In the genomic region with DNA sequence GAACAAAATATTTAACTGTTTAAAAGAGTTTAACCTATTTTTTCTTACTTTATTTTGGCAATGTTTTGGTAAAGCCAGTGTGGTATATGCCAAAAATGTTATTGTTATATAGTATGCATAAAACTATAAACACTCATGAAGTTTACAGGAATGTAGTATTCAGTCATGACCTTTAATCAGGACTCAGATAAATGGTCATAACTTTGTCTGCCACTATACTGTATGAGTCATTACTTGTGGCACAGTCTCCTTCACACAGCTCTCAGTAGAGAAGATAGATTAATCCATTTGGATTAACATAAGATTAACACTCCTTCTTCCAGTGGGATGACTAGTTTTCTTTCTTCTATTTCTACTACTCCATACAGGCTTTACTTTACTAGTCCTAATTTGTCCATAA, we compare ENCODE assay signal across 28 mouse cellular contexts. TPM values are rescaled to one million over a fixed set of nuclear protein-coding genes. Genes with fewer than 3 reads are reported as not detected.
DNase-seq lines count a peak whose midpoint lies in the region; ATAC-seq lines count a peak whose summit lies in the region.
"Had no signal": no experiment of that assay in that cellular context is flagged by ENCODE, and none has a peak within 500 bp of the region (broad histone marks: within the 10 kb centered on the region; RNA-seq: fewer than 3 reads in every experiment).

No protein-coding gene starts in this region.

- no peak overlapping the region for H3K9ac ChIP-seq in forebrain, embryonic 11.5 days (ENCODE audit: low read length)
- H3K9ac ChIP-seq in forebrain, embryonic 14.5 days (ENCODE audit: low read length): no peak overlapping the region
- no peak overlapping the region for H3K9ac ChIP-seq in hindbrain, embryonic 11.5 days (ENCODE audit: low read depth, low read length)
- no peak overlapping the region for H3K9ac ChIP-seq in hindbrain, embryonic 12.5 days
- no peak overlapping the region for H3K9ac ChIP-seq in midbrain, embryonic 13.5 days (replicated peaks)
- H3K9ac ChIP-seq in midbrain, embryonic 16.5 days (ENCODE audit: low read depth, low read length): no peak overlapping the region
- H3K9ac ChIP-seq: embryonic facial prominence, embryonic 12.5 days; heart, embryonic 15.5 days; hindbrain, embryonic 13.5 days had no signal

- no peak overlapping the region for H3K4me2 ChIP-seq in forebrain, embryonic 11.5 days (ENCODE audit: low read depth, low read length, severe bottlenecking)
- no peak overlapping the region for H3K4me2 ChIP-seq in forebrain, embryonic 14.5 days (ENCODE audit: low read length)
- H3K4me2 ChIP-seq in hindbrain, embryonic 11.5 days (replicated peaks; ENCODE audit: low read depth, low read length): no peak overlapping the region
- H3K4me2 ChIP-seq in hindbrain, embryonic 12.5 days (replicated peaks): no peak overlapping the region
- no peak overlapping the region for H3K4me2 ChIP-seq in midbrain, embryonic 13.5 days (replicated peaks)
- H3K4me2 ChIP-seq in midbrain, embryonic 16.5 days (ENCODE audit: low read length): no peak overlapping the region
- H3K4me2 ChIP-seq: embryonic facial prominence, embryonic 12.5 days; heart, embryonic 11.5 days; heart, embryonic 15.5 days; hindbrain, embryonic 13.5 days had no signal

- no peaks in the 10 kb centered on the region for H3K4me1 ChIP-seq in forebrain, embryonic 11.5 days (replicated peaks; ENCODE audit: control insufficient read depth, insufficient read depth, low read length)
- no peaks in the 10 kb centered on the region for H3K4me1 ChIP-seq in forebrain, embryonic 14.5 days (ENCODE audit: control insufficient read depth, insufficient read depth, low read length)
- H3K4me1 ChIP-seq in hindbrain, embryonic 11.5 days (replicated peaks; ENCODE audit: control insufficient read depth, insufficient read depth, low read length): no peaks in the 10 kb centered on the region
- H3K4me1 ChIP-seq in hindbrain, embryonic 12.5 days: no peaks in the 10 kb centered on the region
- H3K4me1 ChIP-seq in midbrain, embryonic 13.5 days (replicated peaks): no peaks in the 10 kb centered on the region
- H3K4me1 ChIP-seq in midbrain, embryonic 16.5 days (ENCODE audit: control insufficient read depth, insufficient read depth, low read length): no peaks in the 10 kb centered on the region
- H3K4me1 ChIP-seq: embryonic facial prominence, embryonic 12.5 days; heart, embryonic 15.5 days; hindbrain, embryonic 13.5 days had no signal

- no peak for DNase-seq in forebrain, embryonic 11.5 days (ENCODE audit: low spot score)
- DNase-seq in forebrain, embryonic 14.5 days (ENCODE audit: low spot score): no peak
- DNase-seq in hindbrain, embryonic 11.5 days (ENCODE audit: low spot score): no peak
- DNase-seq: adrenal gland, postnatal 10 days; adrenal gland, postnatal 36 days; B cell, adult 2 months; cerebellum, adult 18-20 months; cerebellum, adult 9-10 months; cerebellum, postnatal 14 days; gastrocnemius, postnatal 10 days; gastrocnemius, postnatal 36 days; heart, postnatal 10 days; heart, postnatal 36 days had no signal

- H3K36me3 ChIP-seq in forebrain, embryonic 11.5 days (ENCODE audit: control insufficient read depth, insufficient read depth, low read length): no peaks in the 10 kb centered on the region
- H3K36me3 ChIP-seq in forebrain, embryonic 14.5 days (ENCODE audit: control insufficient read depth, insufficient read depth, low read length): no peaks in the 10 kb centered on the region
- no peaks in the 10 kb centered on the region for H3K36me3 ChIP-seq in hindbrain, embryonic 11.5 days (ENCODE audit: control insufficient read depth, insufficient read depth, low read length)
- no peaks in the 10 kb centered on the region for H3K36me3 ChIP-seq in hindbrain, embryonic 12.5 days
- no peaks in the 10 kb centered on the region for H3K36me3 ChIP-seq in midbrain, embryonic 13.5 days
- no peaks in the 10 kb centered on the region; the same call in 1 of the 2 replicates for H3K36me3 ChIP-seq in midbrain, embryonic 16.5 days (ENCODE audit: control insufficient read depth, insufficient read depth, low read length)
- H3K36me3 ChIP-seq: embryonic facial prominence, embryonic 12.5 days; G1E; heart, embryonic 15.5 days; hindbrain, embryonic 13.5 days had no signal

- no peak overlapping the region for H3K27ac ChIP-seq in forebrain, embryonic 11.5 days (ENCODE audit: low read depth, low read length)
- H3K27ac ChIP-seq in forebrain, embryonic 14.5 days (ENCODE audit: low read depth, low read length): no peak overlapping the region
- no peak overlapping the region for H3K27ac ChIP-seq in hindbrain, embryonic 11.5 days (ENCODE audit: low read depth, low read length)
- H3K27ac ChIP-seq in hindbrain, embryonic 12.5 days: no peak overlapping the region
- H3K27ac ChIP-seq in midbrain, embryonic 13.5 days: no peak overlapping the region
- no peak overlapping the region for H3K27ac ChIP-seq in midbrain, embryonic 16.5 days (ENCODE audit: low read length)
- H3K27ac ChIP-seq: embryonic facial prominence, embryonic 12.5 days; heart, embryonic 15.5 days; hindbrain, embryonic 13.5 days; hindbrain, postnatal 0 days had no signal

- 0 out of 2 replicates have a peak, but pooled peaks have one; percentile 44 for ATAC-seq in forebrain, embryonic 11.5 days (replicated peaks; ENCODE audit: low FRiP score)
- ATAC-seq in forebrain, embryonic 14.5 days: no peak
- peak; percentile 61 for ATAC-seq in hindbrain, embryonic 11.5 days (ENCODE audit: low FRiP score)
- ATAC-seq in hindbrain, embryonic 12.5 days (ENCODE audit: low FRiP score): no peak
- ATAC-seq in midbrain, embryonic 13.5 days: 0 out of 2 replicates have a peak, but pooled peaks have one; percentile 53
- ATAC-seq in midbrain, embryonic 16.5 days: no peak
- ATAC-seq: forebrain, embryonic 16.5 days; hindbrain, postnatal 0 days; inflammation-experienced regulatory T-cells, adult 6 months; intestine, embryonic 16.5 days; Patski had no signal

- no peaks in the 10 kb centered on the region for H3K27me3 ChIP-seq in forebrain, embryonic 11.5 days (ENCODE audit: control insufficient read depth, insufficient read depth, low read length)
- H3K27me3 ChIP-seq in forebrain, embryonic 14.5 days (replicated peaks; ENCODE audit: control insufficient read depth, insufficient read depth, low read length): no peaks in the 10 kb centered on the region
- no peaks in the 10 kb centered on the region for H3K27me3 ChIP-seq in hindbrain, embryonic 11.5 days (ENCODE audit: control insufficient read depth, insufficient read depth, low read length)
- H3K27me3 ChIP-seq in hindbrain, embryonic 12.5 days: no peaks in the 10 kb centered on the region
- H3K27me3 ChIP-seq in midbrain, embryonic 13.5 days: no peaks in the 10 kb centered on the region
- H3K27me3 ChIP-seq in midbrain, embryonic 16.5 days (ENCODE audit: control insufficient read depth, insufficient read depth, low read depth, low read length): no peaks in the 10 kb centered on the region
- H3K27me3 ChIP-seq: CH12.LX; embryonic facial prominence, embryonic 12.5 days; heart, embryonic 15.5 days; hindbrain, embryonic 13.5 days; Patski had no signal

- no peak overlapping the region for H3K4me3 ChIP-seq in forebrain, embryonic 11.5 days (ENCODE audit: low read depth, low read length)
- H3K4me3 ChIP-seq in forebrain, embryonic 14.5 days (ENCODE audit: low read depth, low read length): no peak overlapping the region
- H3K4me3 ChIP-seq in hindbrain, embryonic 11.5 days (ENCODE audit: low read depth, low read length): no peak overlapping the region
- H3K4me3 ChIP-seq in hindbrain, embryonic 12.5 days: no peak overlapping the region
- no peak overlapping the region for H3K4me3 ChIP-seq in midbrain, embryonic 13.5 days (replicated peaks)
- no peak overlapping the region for H3K4me3 ChIP-seq in midbrain, embryonic 16.5 days (ENCODE audit: low read depth, low read length)
- H3K4me3 ChIP-seq: embryonic facial prominence, embryonic 12.5 days; erythroblast, embryonic 14.5 days; heart, embryonic 15.5 days; hindbrain, embryonic 13.5 days had no signal

- peaks cover 4% of the 10 kb centered on the region for H3K9me3 ChIP-seq in forebrain, embryonic 11.5 days (ENCODE audit: control insufficient read depth, low read length)
- peaks cover 7% of the 10 kb centered on the region; the same call in 1 of the 2 replicates for H3K9me3 ChIP-seq in forebrain, embryonic 14.5 days (replicated peaks; ENCODE audit: control insufficient read depth, low read length)
- no peaks in the 10 kb centered on the region for H3K9me3 ChIP-seq in hindbrain, embryonic 11.5 days (ENCODE audit: control insufficient read depth, low read length)
- H3K9me3 ChIP-seq in hindbrain, embryonic 12.5 days (replicated peaks): 0 out of 2 replicates have a peak, but pooled peaks cover 21% of the 10 kb centered on the region
- no peaks in the 10 kb centered on the region for H3K9me3 ChIP-seq in midbrain, embryonic 13.5 days
- H3K9me3 ChIP-seq in midbrain, embryonic 16.5 days (replicated peaks; ENCODE audit: control insufficient read depth, low read length, poor library complexity, severe bottlenecking): peaks cover 5% of the 10 kb centered on the region; the same call in 1 of the 2 replicates
- H3K9me3 ChIP-seq: G1E had no signal

RNA-seq across cellular contexts. Expression of gene Chil4, which starts 23.0 kb away (rescaled TPM):
- polyA plus RNA-seq in forebrain, embryonic 11.5 days (2014; fragmentation: Nextera tagmentation; extraction: Ambion mirVana): not detected in 2 replicates
- not detected in 2 replicates for polyA plus RNA-seq in forebrain, embryonic 14.5 days (2014; fragmentation: Nextera tagmentation; extraction: Ambion mirVana)
- not detected in 2 replicates for polyA plus RNA-seq in hindbrain, embryonic 11.5 days (2014; fragmentation: Nextera tagmentation; extraction: Ambion mirVana)
- polyA plus RNA-seq in hindbrain, embryonic 12.5 days (2016; fragmentation: Nextera tagmentation; extraction: Ambion mirVana): not detected in 2 replicates
- polyA plus RNA-seq in midbrain, embryonic 13.5 days (2015; fragmentation: Nextera tagmentation; extraction: Ambion mirVana): not detected in 2 replicates
- polyA plus RNA-seq in midbrain, embryonic 16.5 days (2015; fragmentation: Nextera tagmentation; extraction: Ambion mirVana): not detected in 2 replicates
- polyA plus RNA-seq: embryonic facial prominence, embryonic 12.5 days; erythroblast, embryonic 14.5 days; forebrain, embryonic 16.5 days; G1E; heart, embryonic 11.5 days; heart, embryonic 15.5 days; hindbrain, embryonic 13.5 days; inflammation-experienced regulatory T-cells, adult 6 months; intestine, embryonic 16.5 days; Patski had no signal

RNA-seq across cellular contexts. Expression of gene Chil3, which starts 28.9 kb away (rescaled TPM):
- polyA plus RNA-seq in forebrain, embryonic 11.5 days (2014; fragmentation: Nextera tagmentation; extraction: Ambion mirVana): not detected in 2 replicates
- polyA plus RNA-seq in forebrain, embryonic 14.5 days (2014; fragmentation: Nextera tagmentation; extraction: Ambion mirVana): 0.23 TPM in 1 of 2 replicates, not detected in the other
- not detected in 2 replicates for polyA plus RNA-seq in hindbrain, embryonic 11.5 days (2014; fragmentation: Nextera tagmentation; extraction: Ambion mirVana)
- polyA plus RNA-seq in hindbrain, embryonic 12.5 days (2016; fragmentation: Nextera tagmentation; extraction: Ambion mirVana): not detected in 2 replicates
- not detected in 2 replicates for polyA plus RNA-seq in midbrain, embryonic 13.5 days (2015; fragmentation: Nextera tagmentation; extraction: Ambion mirVana)
- polyA plus RNA-seq in midbrain, embryonic 16.5 days (2015; fragmentation: Nextera tagmentation; extraction: Ambion mirVana): not detected in 2 replicates
- polyA plus RNA-seq: embryonic facial prominence, embryonic 12.5 days; erythroblast, embryonic 14.5 days; forebrain, embryonic 16.5 days; G1E; heart, embryonic 11.5 days; hindbrain, embryonic 13.5 days; inflammation-experienced regulatory T-cells, adult 6 months; Patski had no signal

Comparison
In these comparisons a context has a peak if more than half of its experiments do, and no peak if none do; other contexts are left out.
1. ATAC-seq: peak in forebrain, embryonic 11.5 days (single experiment), hindbrain, embryonic 11.5 days (single experiment) and midbrain, embryonic 13.5 days (single experiment); none in forebrain, embryonic 14.5 days (single experiment), hindbrain, embryonic 12.5 days (single experiment) and midbrain, embryonic 16.5 days (single experiment).